In genomic region chr8:85661995-85662394, GRCm38 (mm10) we compare ENCODE assay signal across 8 mouse cellular contexts. TPM values are rescaled to one million over a fixed set of nuclear protein-coding genes. Genes with fewer than 3 reads are reported as not detected.
DNase-seq lines count a peak whose midpoint lies in the region; ATAC-seq and TF ChIP-seq lines count a peak whose summit lies in the region.

No protein-coding gene starts in this region.

- H3K36me3 ChIP-seq in heart, adult 2 months (ENCODE audit: control insufficient read depth, insufficient read depth, low read length) = no peaks in the 10 kb centered on the region
- H3K36me3 ChIP-seq in heart, embryonic 12.5 days = no peaks in the 10 kb centered on the region
- H3K36me3 ChIP-seq in stomach, postnatal 0 days (ENCODE audit: control insufficient read depth, insufficient read depth, low read length) = no peaks in the 10 kb centered on the region

- TF ChIP-seq EP300 in heart, adult 2 months (IDR thresholded peaks at IDR 0.05; ENCODE audit: insufficient read depth, low read depth, low read length) = no peak
- no peak for TF ChIP-seq EP300 in stomach, postnatal 0 days (optimal IDR thresholded peaks at IDR 0.05)

- intact Hi-C loops in heart, adult 2 months (cut with DNase I) = loop anchor here (2.0 kb wide), 1 partner anchor 923 kb away; no protein-coding TSS in a partner anchor

- no peak for TF ChIP-seq POLR2A in heart, adult 2 months (IDR thresholded peaks at IDR 0.05; ENCODE audit: insufficient read depth, low read depth, low read length)

- H3K9me3 ChIP-seq in heart, embryonic 12.5 days (replicated peaks) = no peaks in the 10 kb centered on the region
- H3K9me3 ChIP-seq in stomach, postnatal 0 days (ENCODE audit: control insufficient read depth, low read length) = no peaks in the 10 kb centered on the region

- H3K79me2 ChIP-seq in heart, adult 2 months (replicated peaks; ENCODE audit: control insufficient read depth, insufficient read depth, low read length) = no peaks in the 10 kb centered on the region

- H3K27ac ChIP-seq in heart, adult 2 months = no peak overlapping the region
- no peak overlapping the region for H3K27ac ChIP-seq in heart, embryonic 12.5 days (ENCODE audit: poor library complexity, severe bottlenecking)
- no peak overlapping the region for H3K27ac ChIP-seq in layer of hippocampus, adult 2 months
- no peak overlapping the region for H3K27ac ChIP-seq in stomach, postnatal 0 days (replicated peaks)

- DNase-seq in heart, adult 2 months = peak; percentile 37 to 54
- DNase-seq in CD4-positive helper T cell, adult 2 months (ENCODE audit: low read depth, low spot score) = peak; percentile 51
- DNase-seq in c-Kit-positive CD71-positive TER-119-negative erythroid progenitor cells, embryonic 14.5 days (ENCODE audit: low read depth) = peak; percentile 37
- peak; percentile 20 to 37 for DNase-seq in frontal cortex, postnatal 25 days (ENCODE audit: low spot score in 2 of 2)
- DNase-seq in layer of hippocampus, adult 2 months (ENCODE audit: low spot score in 2 of 2) = peak; percentile 2 to 30
- DNase-seq in lung, postnatal 4 days = peak; percentile 26 to 57
- peak; percentile 54 for DNase-seq in stomach, postnatal 0 days (ENCODE audit: low spot score)

- WGBS in heart, adult 2 months = 47% methylated on average over 5 of the region's 5 CpGs
- 79% methylated on average over 5 of the region's 5 CpGs for WGBS in heart, embryonic 12.5 days
- 53% methylated on average over 5 of the region's 5 CpGs for WGBS in stomach, postnatal 0 days

- TF ChIP-seq CTCF in heart, adult 2 months (IDR thresholded peaks at IDR 0.05) = peak; percentile 75
- peak; percentile 73 for TF ChIP-seq CTCF in layer of hippocampus, adult 2 months (conservative IDR thresholded peaks at IDR 0.05)
- peak; percentile 74 for TF ChIP-seq CTCF in stomach, postnatal 0 days (IDR thresholded peaks at IDR 0.05; ENCODE audit: low read depth)

- no peaks in the 10 kb centered on the region for H3K27me3 ChIP-seq in heart, adult 2 months (ENCODE audit: control insufficient read depth, insufficient read depth, low read length)
- no peaks in the 10 kb centered on the region for H3K27me3 ChIP-seq in heart, embryonic 12.5 days (replicated peaks)
- no peaks in the 10 kb centered on the region for H3K27me3 ChIP-seq in stomach, postnatal 0 days (ENCODE audit: control insufficient read depth, insufficient read depth, low read length)

- no peak overlapping the region for H3K9ac ChIP-seq in heart, adult 2 months (ENCODE audit: low read depth, low read length)
- no peak overlapping the region for H3K9ac ChIP-seq in heart, embryonic 12.5 days
- no peak overlapping the region for H3K9ac ChIP-seq in stomach, postnatal 0 days (ENCODE audit: low read length)

- no peak for ATAC-seq in heart, embryonic 12.5 days (ENCODE audit: insufficient number of reproducible peaks, low FRiP score)
- ATAC-seq in stomach, postnatal 0 days (ENCODE audit: low FRiP score, low TSS enrichment) = no peak

- no peak overlapping the region for H3K4me3 ChIP-seq in heart, adult 2 months
- no peak overlapping the region for H3K4me3 ChIP-seq in heart, embryonic 12.5 days
- no peak overlapping the region for H3K4me3 ChIP-seq in layer of hippocampus, adult 2 months
- H3K4me3 ChIP-seq in stomach, postnatal 0 days (ENCODE audit: low read depth, low read length) = no peak overlapping the region

- no peak overlapping the region for H3K4me2 ChIP-seq in heart, embryonic 12.5 days
- H3K4me2 ChIP-seq in stomach, postnatal 0 days (replicated peaks; ENCODE audit: low read depth) = no peak overlapping the region

- H3K4me1 ChIP-seq in heart, adult 2 months (ENCODE audit: control insufficient read depth, insufficient read depth, low read length) = no peaks in the 10 kb centered on the region
- H3K4me1 ChIP-seq in heart, embryonic 12.5 days (replicated peaks) = no peaks in the 10 kb centered on the region
- H3K4me1 ChIP-seq in stomach, postnatal 0 days (replicated peaks; ENCODE audit: control insufficient read depth, insufficient read depth) = no peaks in the 10 kb centered on the region

RNA-seq across cellular contexts. Expression of gene Neto2, which starts 38.7 kb away (rescaled TPM):
- total RNA-seq in heart, adult 2 months (2021) = 1 to 10 TPM; 1.1 TPM
- 0.31 and 1.1 TPM in 2 replicates for polyA plus RNA-seq in heart, adult 2 months (2012; rRNA removed)
- 6.4 and 7.6 TPM in 2 replicates for polyA plus RNA-seq in heart, embryonic 12.5 days (2016; fragmentation: Nextera tagmentation; extraction: Ambion mirVana)
- 10 to 100 TPM; 38.8 to 44.3 TPM for total RNA-seq in layer of hippocampus, adult 2 months (2021)
- 1.5 and 1.7 TPM in 2 replicates for polyA plus RNA-seq in stomach, postnatal 0 days (2015; fragmentation: Nextera tagmentation; extraction: Ambion mirVana)
